Mouse (Mus musculus) MEL (cell line): ENCODE measurements at regions not wholly inside any gene's neighbourhood (a gene's known extent, or its start where the extent isn't known, plus 50 kb on each side); places are given as distances from the start of the nearest gene placed in this dataset.

Experiments
- DNase-seq: peaks from one replicate; pipeline ENCODE4 v3.0.0; 2011; ENCODE audit warnings: low read depth, low spot score
- H3K27ac ChIP-seq: 2 replicates; pipeline ENCODE4 v1.5.1; 2012; ENCODE audit warnings: low read depth, mild to moderate bottlenecking, control low read depth, low read length, moderate library complexity; ENCODE audit not compliant: control insufficient read depth
- H3K27me3 ChIP-seq, 2 experiments: fragments of 150-350 bp in 1 of 2; sonication (generic) in 1 of 2; 2 replicates each; pipeline ENCODE4 v1.6.1; 2012; ENCODE audit warnings: low read length in 2 of 2, mild to moderate bottlenecking in 2 of 2, improper control_type of control experiment in 1 of 2, moderate library complexity in 1 of 2; ENCODE audit not compliant: insufficient read depth in 2 of 2, control insufficient read depth in 1 of 2
- H3K36me3 ChIP-seq, 2 experiments: 2 replicates each; pipeline ENCODE4 v1.6.1; 2012 to 2014; ENCODE audit warnings: low read length in 2 of 2, improper control_type of control experiment in 1 of 2, inconsistent platforms in 1 of 2, mild to moderate bottlenecking in 1 of 2; ENCODE audit not compliant: insufficient read depth in 2 of 2, control insufficient read depth in 1 of 2
- H3K4me1 ChIP-seq, 2 experiments: fragments of 150-350 bp in 1 of 2; sonication (generic) in 1 of 2; 2 replicates each; pipeline ENCODE4 v1.6.1; 2012; ENCODE audit warnings: low read length in 2 of 2, improper control_type of control experiment in 1 of 2, mild to moderate bottlenecking in 1 of 2; ENCODE audit not compliant: insufficient read depth in 2 of 2, control insufficient read depth in 1 of 2
- H3K4me3 ChIP-seq, 2 experiments: fragments of 150-350 bp in 1 of 2; sonication (generic) in 1 of 2; 2 replicates each; pipeline ENCODE4 v1.5.1; 2012; ENCODE audit warnings: low read depth in 2 of 2, low read length in 2 of 2, mild to moderate bottlenecking in 2 of 2, moderate library complexity in 2 of 2, control low read depth in 1 of 2, improper control_type of control experiment in 1 of 2; ENCODE audit not compliant: control insufficient read depth in 1 of 2, insufficient read depth in 1 of 2
- H3K79me2 ChIP-seq: 2 replicates; pipeline ENCODE4 v1.6.1; 2012; ENCODE audit warnings: mild to moderate bottlenecking, low read length, moderate library complexity; ENCODE audit not compliant: control insufficient read depth, poor library complexity, insufficient read depth
- H3K9ac ChIP-seq: 2 replicates; pipeline ENCODE4 v1.6.1; 2012; ENCODE audit warnings: low read depth, mild to moderate bottlenecking, control low read depth, low read length, moderate library complexity; ENCODE audit not compliant: control insufficient read depth, poor library complexity, severe bottlenecking
- H3K9me3 ChIP-seq: fragments of 150-350 bp; sonication (generic); replicated peaks from 2 replicates; pipeline ENCODE4 v1.6.1; 2012; ENCODE audit warnings: mild to moderate bottlenecking, low read length, improper control_type of control experiment, moderate library complexity; ENCODE audit not compliant: insufficient read depth
- BHLHE40 ChIP-seq: IDR thresholded peaks from 2 replicates; pipeline ENCODE4 v1.6.1; 2012; ENCODE audit warnings: low read depth, mild to moderate bottlenecking, inconsistent platforms, low read length, improper control_type of control experiment, borderline replicate concordance
- E2F4 ChIP-seq: IDR thresholded peaks from 2 replicates; pipeline ENCODE4 v1.6.1; 2011; ENCODE audit warnings: low read depth, low read length, improper control_type of control experiment, borderline replicate concordance
- MEF2A ChIP-seq: IDR thresholded peaks from 2 replicates; pipeline ENCODE4 v1.6.1; 2014; ENCODE audit warnings: low read depth, mild to moderate bottlenecking, inconsistent platforms, low read length, improper control_type of control experiment; ENCODE audit not compliant: poor library complexity, insufficient replicate concordance, severe bottlenecking; ENCODE audit errors: extremely low read depth
- MXI1 ChIP-seq: IDR thresholded peaks from 2 replicates; pipeline ENCODE4 v1.6.1; 2011; ENCODE audit warnings: mild to moderate bottlenecking, low read depth, low read length, improper control_type of control experiment
- MYB ChIP-seq: IDR thresholded peaks from 2 replicates; pipeline ENCODE4 v1.6.1; 2011; ENCODE audit warnings: mild to moderate bottlenecking, low read depth, low read length, improper control_type of control experiment
- POLR2A ChIP-seq, 2 experiments: IDR thresholded peaks; 2 replicates each; pipeline ENCODE4 v1.6.1; 2011 to 2012; ENCODE audit warnings: low read length in 2 of 2, mild to moderate bottlenecking in 2 of 2, control low read depth in 1 of 2, improper control_type of control experiment in 1 of 2, low read depth in 1 of 2, moderate library complexity in 1 of 2; ENCODE audit not compliant: control insufficient read depth in 1 of 2, insufficient read depth in 1 of 2, poor library complexity in 1 of 2
- POLR2AphosphoS2 ChIP-seq: IDR thresholded peaks from 2 replicates; pipeline ENCODE4 v1.6.1; 2011; ENCODE audit warnings: low read length, improper control_type of control experiment
- POLR2AphosphoS5 ChIP-seq: IDR thresholded peaks from 2 replicates; pipeline ENCODE4 v1.6.1; 2012; ENCODE audit warnings: low read depth, borderline replicate concordance, mild to moderate bottlenecking, inconsistent platforms, low read length, moderate library complexity, mixed read lengths
- TBP ChIP-seq: IDR thresholded peaks from 2 replicates; pipeline ENCODE4 v1.8.0; 2011; ENCODE audit warnings: low read depth, low read length, improper control_type of control experiment
- USF1 ChIP-seq: IDR thresholded peaks from 2 replicates; pipeline ENCODE4 v1.6.1; 2014; ENCODE audit warnings: low read depth, mild to moderate bottlenecking, inconsistent platforms, low read length, improper control_type of control experiment, moderate library complexity
- ZNF384 ChIP-seq: IDR thresholded peaks from 2 replicates; pipeline ENCODE4 v1.6.1; 2012; ENCODE audit warnings: low read depth, mild to moderate bottlenecking, inconsistent platforms, low read length, improper control_type of control experiment

DNA sequence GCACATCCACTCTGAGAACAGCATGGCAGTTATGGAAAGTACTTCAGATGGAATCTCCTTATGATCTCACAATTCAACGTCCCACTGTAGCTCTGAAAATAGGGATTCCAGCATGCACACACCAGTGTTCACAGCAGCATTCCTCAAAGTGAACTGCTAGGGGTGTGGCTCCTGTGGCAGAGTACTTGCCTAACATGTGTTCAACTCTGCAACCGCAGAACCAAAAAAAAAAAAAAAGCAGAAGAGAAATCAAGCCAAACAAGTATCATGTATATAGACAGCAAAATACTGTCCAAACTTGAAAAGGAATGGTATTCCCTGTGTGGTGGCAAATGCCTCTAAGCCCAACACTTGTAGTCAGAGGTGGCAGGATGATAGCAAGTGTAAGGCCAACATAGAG is 77.0 kb downstream of the Qdpr start:
- Histone ChIP-seq H3K27ac (no peak overlapping the region), H3K79me2 (no peaks in the 10 kb centered on the region), H3K27me3 (no peaks in the 10 kb centered on the region), H3K4me3 (no peak overlapping the region), H3K4me1 (peaks cover 0 to 4% of the 10 kb centered on the region in 2 experiments; a peak in 1 of 4 replicates)
- TF ChIP-seq ZNF384 (peak; percentile 67), MEF2A (no peak)
- TF ChIP-seq, all 39 proteins: peak for 1
- peaks cover 0 to 4% of the 10 kb centered on the region in 2 experiments; a peak in 1 of 4 replicates for H3K36me3 ChIP-seq
- no peaks in the 10 kb centered on the region for H3K9me3 ChIP-seq
- DNase-seq, result peak; percentile 38
- H3K9ac ChIP-seq, result no peak overlapping the region

DNA sequence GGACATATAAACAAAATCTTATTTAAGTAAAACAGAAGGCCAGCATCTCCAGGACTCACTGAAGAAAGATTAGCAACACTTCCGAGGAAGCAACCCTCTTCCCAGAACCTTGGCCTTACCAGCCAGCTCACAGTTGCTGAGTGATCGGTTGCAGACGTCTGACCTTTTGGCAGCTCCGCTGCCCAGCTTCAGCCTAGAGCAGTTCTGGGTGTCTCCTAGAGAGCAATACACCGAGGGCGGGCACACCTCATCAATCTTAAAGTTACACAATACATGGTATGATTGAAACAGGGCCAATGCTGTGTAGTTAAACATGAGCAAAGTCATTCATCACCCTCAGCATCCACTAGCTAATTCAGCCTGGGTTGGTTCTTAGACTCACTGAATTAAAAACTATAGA is 81.6 kb downstream of the Qdpr start:
- H3K36me3 ChIP-seq, result peaks cover 0 to 4% of the 10 kb centered on the region in 2 experiments; a peak in 1 of 4 replicates
- DNase-seq, result no peak
- H3K27ac ChIP-seq, result no peak overlapping the region
- TF ChIP-seq POLR2AphosphoS2, result no peak
- TF ChIP-seq TBP, result no peak
- TF ChIP-seq, all 39 proteins: peak for 0
- Histone ChIP-seq H3K9me3 (no peaks in the 10 kb centered on the region), H3K79me2 (no peaks in the 10 kb centered on the region), H3K9ac (no peak overlapping the region), H3K4me1 (peaks cover 0 to 4% of the 10 kb centered on the region in 2 experiments; a peak in 1 of 4 replicates), H3K27me3 (0 out of 4 replicates have a peak, but pooled peaks cover 0 to 2% of the 10 kb centered on the region in 2 experiments), H3K4me3 (no peak overlapping the region)

DNA sequence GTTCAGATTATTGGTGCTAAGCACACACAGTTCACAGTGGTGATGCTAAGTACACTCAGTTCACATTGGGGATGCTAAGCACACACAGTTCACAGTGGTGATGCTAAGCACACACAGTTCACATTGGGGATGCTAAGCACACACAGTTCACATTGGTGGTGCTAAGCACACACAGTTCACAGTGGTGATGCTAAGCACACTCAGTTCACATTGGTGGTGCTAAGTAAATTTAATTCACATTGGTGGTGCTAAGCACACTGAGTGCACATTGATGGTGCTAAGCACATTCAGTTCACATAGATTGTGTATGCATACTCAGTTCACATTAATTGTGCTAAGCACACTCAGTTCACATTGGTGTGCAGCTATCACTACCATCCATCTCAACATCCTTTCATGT is 89.8 kb downstream of the Qdpr start:
- 0 out of 4 replicates have a peak, but pooled peaks cover 0 to 2% of the 10 kb centered on the region in 2 experiments for H3K27me3 ChIP-seq
- no peak overlapping the region for H3K4me3 ChIP-seq
- H3K9me3 ChIP-seq, result no peaks in the 10 kb centered on the region
- TF ChIP-seq USF1, result no peak
- peak; percentile 91; the same call in 1 of the 2 replicates for TF ChIP-seq POLR2AphosphoS5
- H3K27ac ChIP-seq, result no peak overlapping the region
- H3K36me3 ChIP-seq, result no peaks in the 10 kb centered on the region
- DNase-seq, result no peak
- H3K4me1 ChIP-seq, result no peaks in the 10 kb centered on the region
- H3K79me2 ChIP-seq, result no peaks in the 10 kb centered on the region
- no peak overlapping the region for H3K9ac ChIP-seq

DNA sequence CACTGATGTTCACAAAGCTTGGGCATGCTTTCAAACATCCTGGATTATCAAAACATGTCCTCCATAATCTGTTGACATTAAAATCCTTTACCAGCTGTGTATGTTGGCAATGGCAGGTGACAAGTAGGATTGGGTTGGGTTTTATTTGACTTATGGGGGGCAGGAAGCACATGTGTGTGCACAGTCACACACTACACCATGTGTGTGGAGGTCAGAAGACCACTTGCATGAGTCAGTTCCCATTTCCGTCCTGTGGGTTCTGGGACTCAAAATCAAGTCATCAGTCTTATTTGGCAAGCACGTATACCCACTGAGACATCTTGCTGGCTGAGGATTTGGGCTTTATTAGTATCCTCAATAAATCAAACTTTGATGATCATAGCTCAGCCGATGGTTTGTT is 109.6 kb downstream of the Qdpr start:
- Histone ChIP-seq H3K9me3 (no peaks in the 10 kb centered on the region), H3K79me2 (no peaks in the 10 kb centered on the region), H3K36me3 (no peaks in the 10 kb centered on the region), H3K4me3 (no peak overlapping the region), H3K4me1 (no peaks in the 10 kb centered on the region), H3K27me3 (peaks cover 0 to 1% of the 10 kb centered on the region in 2 experiments; a peak in 1 of 4 replicates), H3K27ac (no peak overlapping the region), H3K9ac (no peak overlapping the region)
- no peak for TF ChIP-seq MYB
- TF ChIP-seq BHLHE40, result no peak
- no peak for TF ChIP-seq ZNF384
- TF ChIP-seq POLR2A (IDR thresholded peaks at IDR 0.05; ENCODE audit: control insufficient read depth in 1 of 2, insufficient read depth in 1 of 2, low read depth in 1 of 2, low read length in 2 of 2, poor library complexity in 1 of 2), result no peak
- TF ChIP-seq MXI1, result no peak
- no peak for TF ChIP-seq E2F4
- DNase-seq, result no peak
